Mouse (Mus musculus): ENCODE data around the gene Magix. TPM values are rescaled to one million over a fixed set of nuclear protein-coding genes. Genes with fewer than 3 reads are reported as not detected.
A peak's percentile ranks its signal among the peaks of the same experiment; 100 is the strongest.

The Magix gene
- polyA plus RNA-seq, 1 experiment from 2014 or later, result not detected

DNA sequence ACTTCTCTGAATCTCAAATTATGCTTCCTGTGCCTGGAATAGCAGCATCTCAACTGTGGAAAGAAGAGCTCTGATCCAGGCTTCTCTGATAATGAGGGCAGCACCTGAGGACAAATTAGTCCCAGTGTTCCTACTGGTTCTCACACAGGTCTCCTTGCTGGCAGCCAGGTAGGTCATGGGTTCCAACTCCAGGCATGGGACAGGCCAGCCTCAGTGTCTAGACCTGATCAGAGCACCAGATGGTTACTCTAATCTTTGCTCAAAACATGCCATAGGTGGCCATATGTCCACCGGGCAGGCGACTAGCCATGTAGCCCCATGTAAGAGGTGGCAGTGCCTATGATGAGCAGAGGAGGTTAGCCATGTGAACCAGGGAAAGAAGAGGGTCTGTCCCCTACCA, 7.3 kb upstream of the Magix start:
- Histone ChIP-seq H3K36me3 (ENCODE audit: control insufficient read depth, insufficient read depth, low read length) (no peaks in the 10 kb centered on the region), H3K4me3 (ENCODE audit: low read depth, low read length) (no peak overlapping the region), H3K27me3 (replicated peaks; ENCODE audit: control insufficient read depth, insufficient read depth, low read length) (no peaks in the 10 kb centered on the region; the same call in 1 of the 2 replicates), H3K4me1 (replicated peaks; ENCODE audit: control insufficient read depth, insufficient read depth, low read length) (no peaks in the 10 kb centered on the region), H3K9me3 (ENCODE audit: control insufficient read depth, low read length) (no peaks in the 10 kb centered on the region), H3K9ac (ENCODE audit: low read depth, low read length) (no peak overlapping the region), H3K27ac (ENCODE audit: low read depth, low read length) (no peak overlapping the region), H3K4me2 (no peak overlapping the region)
- DNase-seq (ENCODE audit: low spot score), result no peak
- WGBS, result 82% methylated on average over 2 of the region's 2 CpGs
- ATAC-seq (replicated peaks; ENCODE audit: low FRiP score), result no peak

DNA sequence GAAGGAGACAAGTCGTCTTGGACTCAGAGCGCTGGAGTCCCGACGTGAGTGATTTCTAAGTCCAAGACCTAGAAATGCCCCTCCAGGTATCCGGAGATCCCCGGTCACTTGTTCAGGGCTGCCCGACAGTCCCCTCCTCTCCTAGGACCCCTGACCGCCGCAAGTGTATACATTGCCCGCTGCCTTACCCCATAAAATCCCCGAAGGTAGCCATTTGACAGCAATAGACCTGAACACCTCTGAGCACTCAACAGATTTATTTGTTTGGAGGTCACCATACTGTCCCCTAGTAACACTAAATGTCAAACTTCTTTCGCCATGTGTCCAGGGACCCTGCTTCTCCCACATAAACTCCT, 1.0 kb downstream of the Magix start:
- H3K4me1 ChIP-seq (replicated peaks; ENCODE audit: control insufficient read depth, insufficient read depth, low read length), result no peaks in the 10 kb centered on the region
- peak overlapping the region; percentile 29 for H3K4me3 ChIP-seq (ENCODE audit: low read depth, low read length)
- no peak overlapping the region for H3K9ac ChIP-seq (ENCODE audit: low read depth, low read length)
- ATAC-seq (replicated peaks; ENCODE audit: low FRiP score) (no peak), DNase-seq (ENCODE audit: low spot score) (no peak)
- H3K27me3 ChIP-seq (replicated peaks; ENCODE audit: control insufficient read depth, insufficient read depth, low read length), result no peaks in the 10 kb centered on the region
- no peak overlapping the region for H3K27ac ChIP-seq (ENCODE audit: low read depth, low read length)
- peak overlapping the region; percentile 61 for H3K4me2 ChIP-seq
- WGBS, result 30% methylated on average over 12 of the region's 12 CpGs
- no peaks in the 10 kb centered on the region for H3K36me3 ChIP-seq (ENCODE audit: control insufficient read depth, insufficient read depth, low read length)
- no peaks in the 10 kb centered on the region for H3K9me3 ChIP-seq (ENCODE audit: control insufficient read depth, low read length)

DNA sequence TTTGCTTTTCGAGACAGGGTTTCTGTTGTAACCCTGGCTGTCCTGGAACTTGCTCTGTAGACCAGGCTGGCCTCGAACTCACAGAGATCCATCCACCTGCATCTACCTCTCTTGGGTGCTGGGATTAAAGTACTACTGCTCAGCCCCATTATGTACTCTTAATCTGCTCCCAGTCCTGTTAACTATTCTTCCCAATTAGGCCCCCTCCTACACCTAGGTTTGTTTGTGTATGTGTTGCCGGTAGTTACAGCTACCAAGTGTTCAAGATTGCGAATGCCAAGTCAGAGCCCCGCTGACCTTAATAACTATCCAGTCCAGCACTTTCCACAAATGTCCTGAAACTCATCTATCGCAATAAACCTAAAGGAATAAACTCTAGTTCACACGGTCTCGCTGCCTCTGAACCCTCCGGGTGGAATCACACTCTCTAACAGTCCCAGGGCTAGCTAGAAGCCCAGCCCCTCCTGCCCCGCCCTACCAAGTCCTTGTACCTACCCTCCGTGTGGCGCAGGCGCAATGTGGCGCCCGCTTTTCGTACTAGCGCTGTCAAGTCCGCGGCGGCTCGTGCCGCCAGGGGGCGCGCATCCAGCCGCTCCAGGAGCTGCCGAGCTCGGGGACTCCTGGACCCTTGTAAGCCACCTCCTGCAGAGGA, 1.5 kb downstream of the Magix start:
- Histone ChIP-seq H3K4me3 (ENCODE audit: low read depth, low read length) (peak overlapping the region; percentile 29), H3K36me3 (ENCODE audit: control insufficient read depth, insufficient read depth, low read length) (no peaks in the 10 kb centered on the region), H3K27ac (ENCODE audit: low read depth, low read length) (no peak overlapping the region), H3K9me3 (ENCODE audit: control insufficient read depth, low read length) (no peaks in the 10 kb centered on the region), H3K4me1 (replicated peaks; ENCODE audit: control insufficient read depth, insufficient read depth, low read length) (no peaks in the 10 kb centered on the region), H3K9ac (ENCODE audit: low read depth, low read length) (no peak overlapping the region), H3K4me2 (peak overlapping the region; percentile 61), H3K27me3 (replicated peaks; ENCODE audit: control insufficient read depth, insufficient read depth, low read length) (no peaks in the 10 kb centered on the region)
- ATAC-seq (replicated peaks; ENCODE audit: low FRiP score) (peak; percentile 92), DNase-seq (ENCODE audit: low spot score) (peak; percentile 81)
- WGBS, result 13% methylated on average over 27 of the region's 27 CpGs

DNA sequence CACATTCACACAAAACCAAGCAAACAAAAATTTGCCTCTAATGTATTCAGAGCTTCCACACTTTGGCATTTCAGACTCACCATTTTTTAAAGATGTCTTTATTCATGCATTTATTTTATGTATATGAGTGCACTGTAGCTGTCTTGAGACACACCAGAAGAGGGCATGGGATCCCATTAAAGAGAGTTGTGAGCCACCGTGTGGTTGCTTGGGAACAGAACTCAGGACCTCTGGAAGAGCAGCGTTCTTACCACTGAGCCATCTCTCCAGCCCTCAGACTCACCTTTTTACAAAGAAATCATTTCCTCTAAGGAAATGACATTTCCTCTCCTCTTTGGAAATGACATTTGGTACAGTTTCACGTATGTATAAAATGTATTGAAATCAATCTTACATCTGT, 2.1 kb downstream of the Magix start:
- Histone ChIP-seq H3K4me1 (replicated peaks; ENCODE audit: control insufficient read depth, insufficient read depth, low read length) (no peaks in the 10 kb centered on the region), H3K9me3 (ENCODE audit: control insufficient read depth, low read length) (no peaks in the 10 kb centered on the region), H3K4me2 (no peak overlapping the region), H3K9ac (ENCODE audit: low read depth, low read length) (no peak overlapping the region), H3K36me3 (ENCODE audit: control insufficient read depth, insufficient read depth, low read length) (no peaks in the 10 kb centered on the region), H3K27me3 (replicated peaks; ENCODE audit: control insufficient read depth, insufficient read depth, low read length) (no peaks in the 10 kb centered on the region), H3K4me3 (ENCODE audit: low read depth, low read length) (no peak overlapping the region), H3K27ac (ENCODE audit: low read depth, low read length) (no peak overlapping the region)
- ATAC-seq (replicated peaks; ENCODE audit: low FRiP score) (no peak), DNase-seq (ENCODE audit: low spot score) (no peak)
- WGBS, result 41% methylated on average over 3 of the region's 3 CpGs

DNA sequence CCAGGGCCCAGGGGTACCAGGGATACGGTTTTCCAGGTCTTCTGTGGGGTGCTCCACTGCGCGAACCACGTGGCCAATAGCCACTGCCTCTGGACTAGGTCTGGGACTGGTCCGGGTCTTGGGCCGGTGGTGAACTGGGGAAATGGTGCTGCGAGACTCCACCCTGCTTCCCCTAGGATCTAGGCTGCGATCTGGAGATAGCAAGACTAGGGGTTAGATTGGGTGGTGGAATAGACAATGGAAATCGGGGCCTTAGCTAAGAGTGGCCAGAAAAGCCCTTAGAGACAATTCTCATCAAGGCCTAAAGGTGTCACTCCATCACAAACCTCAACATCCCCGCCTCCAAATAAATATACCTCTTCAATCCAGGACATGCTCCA, 6.1 kb downstream of the Magix start:
- 25% methylated on average over 10 of the region's 10 CpGs for WGBS
- no peaks in the 10 kb centered on the region for H3K27me3 ChIP-seq (replicated peaks; ENCODE audit: control insufficient read depth, insufficient read depth, low read length)
- ATAC-seq (replicated peaks; ENCODE audit: low FRiP score) (peak; percentile 7; the same call in 1 of the 2 replicates), DNase-seq (ENCODE audit: low spot score) (no peak)
- no peaks in the 10 kb centered on the region for H3K9me3 ChIP-seq (ENCODE audit: control insufficient read depth, low read length)
- no peaks in the 10 kb centered on the region for H3K36me3 ChIP-seq (ENCODE audit: control insufficient read depth, insufficient read depth, low read length)
- peak overlapping the region; percentile 34 for H3K4me3 ChIP-seq (ENCODE audit: low read depth, low read length)
- peak overlapping the region; percentile 53 for H3K9ac ChIP-seq (ENCODE audit: low read depth, low read length)
- H3K4me1 ChIP-seq (replicated peaks; ENCODE audit: control insufficient read depth, insufficient read depth, low read length), result no peaks in the 10 kb centered on the region; the same call in 1 of the 2 replicates
- peak overlapping the region; percentile 66 for H3K4me2 ChIP-seq
- no peak overlapping the region for H3K27ac ChIP-seq (ENCODE audit: low read depth, low read length)

DNA sequence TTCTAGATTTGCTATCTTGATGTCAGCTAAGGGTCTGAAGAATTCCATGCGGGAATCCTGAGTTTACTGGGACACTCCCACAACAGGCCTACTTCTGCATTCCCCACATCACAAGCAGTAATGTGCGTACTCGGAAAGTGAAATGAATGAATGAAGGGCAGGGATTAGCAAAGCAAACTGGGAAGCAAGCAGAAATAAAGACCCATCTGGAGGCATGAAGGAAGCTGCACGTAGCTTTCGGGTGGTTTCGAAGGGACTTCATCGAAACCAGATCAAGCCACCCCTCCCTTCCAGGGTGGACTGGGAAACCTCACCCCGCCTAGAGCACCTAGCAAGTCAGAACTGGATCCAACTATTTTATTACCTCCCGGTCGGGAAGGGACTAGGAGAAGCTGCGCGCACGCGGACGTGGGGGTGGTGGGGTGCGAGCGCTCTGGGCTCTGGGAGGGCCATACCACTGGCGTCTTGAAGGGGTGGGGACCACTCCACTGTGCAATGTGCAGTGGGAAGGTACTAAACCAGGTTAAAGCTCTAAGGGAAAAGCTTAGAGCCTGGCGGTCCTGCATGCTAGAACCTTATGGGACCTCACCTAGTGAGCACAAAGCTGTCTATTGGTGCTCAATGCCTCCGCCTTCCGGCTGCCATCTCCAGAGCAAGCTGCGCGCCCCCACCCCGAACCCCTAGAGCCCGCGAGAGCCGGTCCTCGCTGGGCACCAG, 6.6 kb downstream of the Magix start:
- peak overlapping the region; percentile 66 for H3K4me2 ChIP-seq
- peak overlapping the region; percentile 34 for H3K4me3 ChIP-seq (ENCODE audit: low read depth, low read length)
- ATAC-seq (replicated peaks; ENCODE audit: low FRiP score) (peak; percentile 29), DNase-seq (ENCODE audit: low spot score) (peak; percentile 45)
- peak overlapping the region; percentile 53 for H3K9ac ChIP-seq (ENCODE audit: low read depth, low read length)
- no peaks in the 10 kb centered on the region for H3K36me3 ChIP-seq (ENCODE audit: control insufficient read depth, insufficient read depth, low read length)
- no peaks in the 10 kb centered on the region; the same call in 1 of the 2 replicates for H3K4me1 ChIP-seq (replicated peaks; ENCODE audit: control insufficient read depth, insufficient read depth, low read length)
- WGBS, result 17% methylated on average over 28 of the region's 28 CpGs
- H3K9me3 ChIP-seq (ENCODE audit: control insufficient read depth, low read length), result no peaks in the 10 kb centered on the region
- H3K27me3 ChIP-seq (replicated peaks; ENCODE audit: control insufficient read depth, insufficient read depth, low read length), result no peaks in the 10 kb centered on the region
- H3K27ac ChIP-seq (ENCODE audit: low read depth, low read length), result peak overlapping the region; percentile 32; the same call in 1 of the 2 replicates

DNA sequence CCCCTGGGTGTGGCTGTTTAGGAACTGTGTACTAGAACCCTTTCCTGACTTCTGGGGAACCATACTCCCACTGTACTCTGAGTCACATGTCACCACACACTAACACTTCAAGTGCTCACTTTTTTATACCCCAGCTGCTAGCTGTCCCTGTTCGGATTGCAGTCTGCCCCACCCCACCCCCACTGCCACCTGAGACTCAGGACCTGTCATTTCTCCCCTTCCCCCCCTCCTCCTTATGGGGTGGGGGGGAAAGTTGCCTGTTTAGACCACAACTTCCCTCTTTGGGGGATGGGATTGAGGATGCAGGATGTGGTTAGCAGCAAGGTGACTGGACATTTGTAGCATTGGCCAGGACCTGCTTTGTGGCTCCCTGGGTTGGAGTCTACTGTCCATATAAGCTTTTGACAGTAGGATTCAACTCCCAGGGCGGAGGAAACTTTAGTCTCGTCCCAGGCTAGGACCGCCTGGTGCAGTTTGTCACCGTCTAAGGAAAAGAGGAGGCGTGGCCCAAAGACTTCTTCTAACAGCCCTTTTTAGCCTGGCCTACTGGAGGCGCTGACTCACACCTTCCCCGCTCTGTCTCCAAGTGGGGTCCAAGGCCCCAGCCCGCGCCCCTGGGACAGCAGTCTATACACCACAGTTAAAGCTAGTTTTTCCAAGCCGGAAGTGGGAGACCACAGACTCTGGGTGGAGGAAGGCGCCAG, 7.3 kb downstream of the Magix start:
- Histone ChIP-seq H3K9me3 (ENCODE audit: control insufficient read depth, low read length) (no peaks in the 10 kb centered on the region), H3K27ac (ENCODE audit: low read depth, low read length) (peak overlapping the region; percentile 19; the same call in 1 of the 2 replicates), H3K9ac (ENCODE audit: low read depth, low read length) (no peak overlapping the region; the same call in 1 of the 2 replicates), H3K4me1 (replicated peaks; ENCODE audit: control insufficient read depth, insufficient read depth, low read length) (no peaks in the 10 kb centered on the region; the same call in 1 of the 2 replicates), H3K27me3 (replicated peaks; ENCODE audit: control insufficient read depth, insufficient read depth, low read length) (no peaks in the 10 kb centered on the region), H3K4me3 (ENCODE audit: low read depth, low read length) (peak overlapping the region; percentile 34; the same call in 1 of the 2 replicates), H3K4me2 (peak overlapping the region; percentile 66), H3K36me3 (ENCODE audit: control insufficient read depth, insufficient read depth, low read length) (no peaks in the 10 kb centered on the region)
- 28% methylated on average over 12 of the region's 12 CpGs for WGBS
- DNase-seq (ENCODE audit: low spot score), result no peak
- no peak; the same call in 1 of the 2 replicates for ATAC-seq (replicated peaks; ENCODE audit: low FRiP score)

DNA sequence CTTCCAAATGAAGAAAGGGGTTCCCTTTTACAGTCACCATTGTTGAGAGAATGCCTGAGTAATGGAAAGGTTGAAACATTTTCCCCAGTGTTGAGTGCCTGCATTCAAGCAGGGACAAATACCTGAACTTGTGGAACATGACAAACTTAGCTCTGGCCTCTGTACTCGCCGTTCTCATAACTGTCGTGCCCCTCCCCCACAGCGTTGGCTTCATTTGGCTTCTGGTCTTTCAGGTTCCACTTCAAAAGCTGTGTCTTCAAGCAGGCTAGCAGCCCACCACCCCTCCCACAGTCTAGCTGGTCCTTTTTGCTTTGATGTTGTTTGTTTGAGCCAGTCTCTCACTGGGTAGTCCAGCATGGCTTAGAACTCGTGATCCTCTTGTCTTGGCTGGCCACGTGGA, 8.3 kb downstream of the Magix start:
- Histone ChIP-seq H3K4me3 (ENCODE audit: low read depth, low read length) (no peak overlapping the region), H3K9ac (ENCODE audit: low read depth, low read length) (no peak overlapping the region), H3K9me3 (ENCODE audit: control insufficient read depth, low read length) (no peaks in the 10 kb centered on the region), H3K36me3 (ENCODE audit: control insufficient read depth, insufficient read depth, low read length) (no peaks in the 10 kb centered on the region), H3K4me2 (no peak overlapping the region), H3K27me3 (replicated peaks; ENCODE audit: control insufficient read depth, insufficient read depth, low read length) (no peaks in the 10 kb centered on the region), H3K4me1 (replicated peaks; ENCODE audit: control insufficient read depth, insufficient read depth, low read length) (no peaks in the 10 kb centered on the region; the same call in 1 of the 2 replicates), H3K27ac (ENCODE audit: low read depth, low read length) (no peak overlapping the region)
- DNase-seq (ENCODE audit: low spot score), result no peak
- ATAC-seq (replicated peaks; ENCODE audit: low FRiP score), result no peak
- WGBS, result 31% methylated on average over 6 of the region's 6 CpGs

Measured in liver, embryonic 11.5 days (tissue).